Mouse (Mus musculus): ENCODE data around the gene Cdkal1.

Gene Cdkal1

DNA sequence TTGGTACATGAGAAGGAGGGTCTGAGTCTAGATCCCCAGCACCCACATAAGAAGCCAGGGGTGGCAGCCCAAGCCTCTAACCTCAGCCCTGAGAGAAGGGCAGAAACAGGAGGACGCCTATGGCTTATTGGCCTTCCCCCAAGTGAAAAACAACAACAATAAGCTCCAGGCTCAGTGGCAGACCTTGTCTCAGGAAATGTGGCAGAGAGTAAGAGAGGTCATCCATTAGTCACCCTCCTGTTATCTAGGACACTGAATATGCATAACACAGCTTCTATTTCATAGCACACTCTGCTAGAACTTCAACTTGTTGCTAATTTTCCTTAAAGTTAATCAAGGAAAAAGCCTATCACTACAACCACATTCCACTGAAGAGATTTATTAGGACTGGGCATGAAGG is 154.1 kb downstream of the Cdkal1 start:
- no peak for DNase-seq (ENCODE audit: low read depth, low spot score)

- DNase-seq (ENCODE audit: low read depth, low spot score): no peak
Observed at GRCm38 (mm10) chr13:29699896-29700295, 155.6 kb downstream of the Cdkal1 start.

DNA sequence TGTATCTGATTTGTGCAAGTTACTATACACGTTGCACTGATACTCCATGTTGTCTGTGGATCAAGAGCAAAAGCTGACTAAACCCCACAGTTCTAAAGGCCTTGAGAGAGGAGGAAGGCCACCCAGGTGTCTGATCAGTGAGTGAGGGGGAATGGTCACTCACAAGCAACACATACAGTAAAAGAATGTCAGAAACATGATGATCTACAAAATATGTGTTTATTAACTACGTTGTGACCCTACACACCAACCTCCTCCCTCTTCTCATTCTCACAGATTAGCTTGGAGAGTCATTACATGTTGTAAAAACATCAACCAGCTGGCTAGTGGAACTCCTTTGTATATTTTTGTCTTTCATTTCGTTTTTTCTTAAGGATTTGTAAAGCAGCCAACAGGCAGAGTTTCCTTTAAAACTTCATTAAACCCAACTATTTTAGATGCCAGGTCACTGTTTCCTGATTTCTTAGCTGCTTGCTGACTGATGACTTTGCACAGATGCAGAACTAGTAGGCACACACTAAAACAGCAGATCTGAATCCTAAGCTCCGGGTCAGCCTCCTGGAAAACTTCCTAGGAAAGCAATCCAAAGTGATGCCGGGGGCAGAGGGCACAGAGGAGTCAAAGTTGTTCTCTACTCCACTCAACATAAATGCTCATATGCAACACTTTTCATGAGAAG is 157.0 kb downstream of the Cdkal1 start:
- DNase-seq (ENCODE audit: low read depth, low spot score): no peak

- DNase-seq (ENCODE audit: low read depth, low spot score): no peak
Observed at GRCm38 (mm10) chr13:29697230-29697629, 158.2 kb downstream of the Cdkal1 start.

DNA sequence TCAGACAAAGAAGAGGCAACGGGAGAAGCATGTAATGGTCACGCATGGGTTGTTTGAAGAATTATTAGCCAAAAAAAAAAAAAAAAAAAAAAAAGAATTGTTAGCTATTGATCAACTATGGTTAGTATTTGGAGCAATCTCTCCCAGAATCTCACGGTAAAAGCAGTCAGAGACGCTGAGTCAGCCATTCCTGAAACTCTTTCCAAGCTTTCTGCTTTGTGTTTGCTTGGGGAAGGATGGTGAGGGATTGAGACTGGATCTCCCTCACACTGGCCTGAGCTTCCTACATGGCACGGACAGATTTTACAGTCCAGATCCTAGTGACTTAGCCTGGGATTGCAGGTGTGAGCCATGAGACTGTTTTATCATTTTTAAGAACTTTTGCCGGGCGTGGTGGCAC is 164.7 kb downstream of the Cdkal1 start:
- DNase-seq (ENCODE audit: low read depth, low spot score): no peak

GRCm38 (mm10) chr13:29688851-29689250 is 166.6 kb downstream of the Cdkal1 start:
- no peak for DNase-seq (ENCODE audit: low read depth, low spot score)

DNA sequence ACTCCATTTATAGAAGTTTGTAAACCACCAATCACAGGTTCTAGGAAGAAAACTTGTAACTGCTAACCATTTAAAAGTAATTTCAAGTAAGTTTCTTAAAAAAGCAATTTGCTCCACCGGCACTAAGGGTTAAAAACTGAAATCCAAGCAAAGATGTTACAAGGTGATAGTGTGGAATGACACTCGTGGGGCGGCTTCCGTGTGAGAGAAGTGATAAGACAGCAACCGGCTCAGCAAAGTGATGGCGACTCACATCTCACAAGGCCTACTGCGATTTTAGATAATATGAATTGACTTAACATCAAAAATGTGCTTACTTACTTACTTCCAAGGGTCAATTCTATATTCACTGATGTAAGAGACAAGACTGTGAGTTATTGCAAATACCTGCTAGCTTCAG is 167.6 kb downstream of the Cdkal1 start:
- no peak for DNase-seq (ENCODE audit: low read depth, low spot score)

- DNase-seq (ENCODE audit: low read depth, low spot score): no peak
Observed at GRCm38 (mm10) chr13:29679479-29680186, 175.8 kb downstream of the Cdkal1 start.

DNA sequence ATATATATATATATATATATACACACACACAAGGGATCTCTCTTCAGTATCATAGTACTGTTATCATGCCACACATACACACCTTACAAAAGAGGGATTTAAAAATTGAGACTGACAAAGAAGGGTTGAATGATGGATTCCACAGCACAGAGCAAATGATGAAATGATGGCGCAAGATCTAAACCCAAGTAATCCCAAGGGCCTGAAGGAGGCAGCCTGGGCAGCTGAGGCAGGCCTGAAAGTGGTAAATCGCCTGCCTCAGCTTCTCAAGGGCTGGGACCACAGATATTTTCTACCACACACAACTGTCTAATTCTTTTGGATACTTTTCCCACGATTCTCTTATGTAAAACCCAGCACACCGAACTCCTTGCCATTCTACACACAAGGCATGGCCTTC is 177.9 kb downstream of the Cdkal1 start:
- DNase-seq (ENCODE audit: low read depth, low spot score): no peak

DNA sequence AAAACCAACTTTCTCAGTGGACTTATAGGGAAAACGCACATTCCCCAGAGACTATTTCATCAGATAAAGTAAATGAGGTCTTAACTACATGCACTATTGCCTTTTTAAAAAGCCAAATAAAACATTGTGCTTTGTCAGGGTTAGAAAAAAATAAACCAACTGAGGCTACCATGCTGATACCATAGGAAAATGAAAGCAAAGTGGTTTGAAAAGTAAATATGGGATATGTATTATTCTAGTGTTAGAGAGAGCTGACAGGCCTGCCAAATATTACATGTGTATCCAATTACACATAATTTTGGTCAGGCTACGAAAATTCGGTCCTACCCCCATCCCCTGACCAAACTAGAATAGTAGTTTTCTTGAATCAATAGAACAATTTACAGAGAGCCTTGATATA is 184.8 kb downstream of the Cdkal1 start:
- no peak for DNase-seq (ENCODE audit: low read depth, low spot score)

GRCm38 (mm10) chr13:29663908-29664307 is 191.6 kb downstream of the Cdkal1 start:
- DNase-seq (ENCODE audit: low read depth, low spot score): no peak

- no peak for DNase-seq (ENCODE audit: low read depth, low spot score)
Observed at GRCm38 (mm10) chr13:29655841-29656365, 199.6 kb downstream of the Cdkal1 start.

GRCm38 (mm10) chr13:29653407-29653806 is 202.1 kb downstream of the Cdkal1 start:
- DNase-seq (ENCODE audit: low read depth, low spot score): no peak

DNA sequence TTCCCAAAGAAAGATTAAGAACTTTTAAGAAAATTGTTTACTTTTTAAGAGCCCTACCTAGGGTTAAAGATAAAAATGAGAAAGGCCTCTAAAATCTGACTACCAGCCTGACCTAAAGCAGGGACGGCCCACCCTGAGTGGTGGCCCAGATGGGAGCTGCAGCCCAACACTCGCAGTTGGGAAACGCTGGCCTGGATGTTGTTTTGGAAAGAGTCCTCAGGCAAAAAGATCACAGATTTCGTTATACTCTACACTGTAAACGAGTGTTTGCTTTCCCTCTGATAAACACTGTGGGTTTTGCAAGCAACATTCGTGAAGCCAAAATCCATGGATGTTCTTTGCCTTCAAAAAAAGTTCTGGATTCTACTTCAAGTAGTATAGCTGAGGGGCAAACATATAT is 202.7 kb downstream of the Cdkal1 start:
- DNase-seq (ENCODE audit: low read depth, low spot score): no peak

DNA sequence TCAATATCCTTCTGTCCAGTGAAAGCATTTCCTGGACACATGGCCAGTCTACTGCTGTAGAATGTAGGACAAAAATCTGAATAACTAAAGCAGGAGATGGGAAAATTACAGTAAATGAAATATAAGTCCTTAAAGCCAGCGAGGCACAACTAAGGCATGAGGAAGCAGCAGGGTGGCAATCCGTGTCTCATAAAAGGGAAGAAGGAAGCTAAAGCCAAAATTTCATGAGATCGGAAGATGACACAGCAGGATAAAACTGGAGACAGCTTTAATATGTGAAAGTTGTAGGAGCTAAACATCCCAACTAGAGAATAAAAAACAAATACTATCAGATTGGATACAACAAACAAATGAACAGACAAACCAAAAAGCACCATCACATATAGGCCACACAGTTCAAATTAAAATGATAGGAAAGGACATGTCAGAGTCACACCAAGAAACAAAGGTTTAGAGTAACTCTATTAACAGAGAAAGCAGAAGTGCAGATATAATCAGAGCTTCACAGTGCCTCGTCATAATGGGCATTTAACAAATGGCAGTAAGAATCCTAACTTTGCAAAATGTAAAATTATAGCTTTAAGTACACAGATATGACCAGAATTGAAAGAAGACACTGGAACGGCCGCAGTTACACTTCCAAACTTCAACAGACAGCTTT is 204.8 kb downstream of the Cdkal1 start:
- no peak for DNase-seq (ENCODE audit: low read depth, low spot score)

- no peak for DNase-seq (ENCODE audit: low read depth, low spot score)
Observed at GRCm38 (mm10) chr13:29649593-29649992, 205.9 kb downstream of the Cdkal1 start.

- no peak for DNase-seq (ENCODE audit: low read depth, low spot score)
Observed at GRCm38 (mm10) chr13:29642226-29642625, 213.2 kb downstream of the Cdkal1 start.

DNA sequence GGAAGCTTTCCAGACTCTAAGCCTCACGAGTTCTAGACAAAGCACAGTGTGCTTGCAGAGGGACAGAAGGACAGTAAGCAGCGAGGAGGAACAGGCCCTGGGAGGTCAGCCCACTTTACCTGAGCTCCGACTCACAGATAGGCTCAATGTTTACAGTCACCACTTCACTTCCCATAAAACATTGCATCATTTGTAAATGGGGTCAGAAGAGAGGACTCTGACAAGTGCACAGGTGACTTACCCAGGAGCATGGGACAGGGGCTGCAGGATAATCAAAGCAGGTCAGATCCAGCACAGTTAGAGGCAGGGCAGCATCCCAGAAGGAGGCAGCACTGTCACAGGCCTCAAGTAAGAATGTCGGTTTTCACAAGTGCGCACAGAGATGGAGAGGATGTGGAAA is 214.3 kb downstream of the Cdkal1 start:
- DNase-seq (ENCODE audit: low read depth, low spot score): no peak

GRCm38 (mm10) chr13:29640186-29640585 is 215.3 kb downstream of the Cdkal1 start:
- DNase-seq (ENCODE audit: low read depth, low spot score): no peak

DNA sequence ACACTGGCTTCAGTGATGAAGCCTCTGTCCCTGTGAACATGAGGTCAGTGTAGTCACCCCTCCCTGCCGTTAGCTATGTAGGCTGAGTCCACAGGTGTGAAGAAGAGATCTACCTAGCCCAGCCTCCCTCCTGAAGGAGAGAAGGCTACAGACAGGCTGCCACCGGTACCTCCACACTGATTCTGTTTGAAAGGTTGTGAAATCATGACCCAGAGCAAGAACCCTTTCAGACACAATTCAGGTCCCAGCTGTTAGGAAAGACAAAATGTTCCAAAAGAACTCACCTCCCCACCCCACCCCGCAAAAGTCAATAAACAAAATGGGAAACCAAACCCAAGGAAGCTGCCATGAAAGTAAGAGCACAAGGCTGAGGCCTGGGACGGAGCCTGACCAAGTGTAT is 217.2 kb downstream of the Cdkal1 start:
- DNase-seq (ENCODE audit: low read depth, low spot score): no peak

DNA sequence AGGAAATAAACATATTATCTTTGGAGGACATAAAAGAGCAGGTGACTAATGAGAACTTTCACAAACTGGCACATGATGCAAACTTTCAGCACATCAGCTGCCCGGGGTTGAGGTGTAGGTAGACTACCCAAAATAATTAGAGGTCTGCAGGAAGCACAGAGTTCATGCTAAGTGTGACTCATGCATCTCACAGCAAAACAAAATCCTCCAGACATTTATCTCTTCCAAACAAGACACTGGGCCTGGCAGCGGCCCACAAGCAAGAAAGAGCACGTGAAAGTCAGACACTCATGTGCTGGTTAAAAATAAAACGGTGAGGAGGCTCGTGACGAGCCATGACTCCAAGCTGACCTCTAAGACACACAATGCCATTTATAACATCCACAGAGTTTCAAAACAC is 217.7 kb downstream of the Cdkal1 start:
- DNase-seq (ENCODE audit: low read depth, low spot score): no peak

GRCm38 (mm10) chr13:29635581-29635980 is 219.9 kb downstream of the Cdkal1 start:
- no peak for DNase-seq (ENCODE audit: low read depth, low spot score)

DNA sequence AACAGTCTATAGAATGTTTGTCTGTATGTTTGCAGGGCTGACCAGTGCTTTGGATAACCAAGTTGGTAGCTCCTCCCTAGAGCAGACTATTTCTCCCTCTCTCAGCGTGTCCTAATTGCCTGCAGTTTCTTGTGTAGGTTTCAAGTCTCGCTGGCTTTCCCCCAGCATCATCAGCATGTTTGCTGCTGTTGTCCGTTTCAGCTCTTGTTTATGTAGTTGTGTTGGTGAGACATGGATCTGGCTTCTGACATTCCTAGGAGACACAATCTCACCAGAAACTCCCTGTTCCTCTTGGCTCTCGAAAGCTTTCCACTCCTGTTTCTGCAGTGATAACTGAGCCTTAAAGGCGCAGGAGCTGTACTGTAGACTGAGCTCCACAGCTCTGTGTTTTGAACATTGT is 224.1 kb downstream of the Cdkal1 start:
- no peak for DNase-seq (ENCODE audit: low read depth, low spot score)
